Mouse (Mus musculus) hindbrain, embryonic 14.5 days (tissue): ENCODE measurements at regions not wholly inside any gene's neighbourhood (a gene's known extent, or its start where the extent isn't known, plus 50 kb on each side); places are given as distances from the start of the nearest gene placed in this dataset.

Experiments used
- ATAC-seq: fragments of 200-750 bp; cut with Nextera tagmentation; 2 replicates; pipeline ENCODE4 v1.8.0; 2017; ENCODE audit warnings: moderate number of reproducible peaks, mild to moderate bottlenecking, moderate TSS enrichment, moderate library complexity; ENCODE audit not compliant: low FRiP score
- DNase-seq: peaks from one replicate; pipeline ENCODE4 v3.0.0-alpha.2; 2015; ENCODE audit warnings: low spot score
- H3K27ac ChIP-seq: fragments of 300-500 bp; sonication (generic); 2 replicates; pipeline ENCODE4 v1.5.1; 2014; ENCODE audit warnings: mild to moderate bottlenecking, moderate library complexity
- H3K27me3 ChIP-seq: fragments of 300-500 bp; sonication (generic); 2 replicates; pipeline ENCODE4 v1.6.1; 2014; ENCODE audit warnings: mild to moderate bottlenecking, low read length, mixed read lengths; ENCODE audit not compliant: control insufficient read depth, insufficient read depth
- H3K36me3 ChIP-seq: fragments of 300-500 bp; sonication (generic); replicated peaks from 2 replicates; pipeline ENCODE4 v1.6.1; 2014; ENCODE audit not compliant: control insufficient read depth, insufficient read depth
- H3K4me1 ChIP-seq: fragments of 300-500 bp; sonication (generic); replicated peaks from 2 replicates; pipeline ENCODE4 v1.6.1; 2014; ENCODE audit warnings: antibody characterized with exemption, low read length, mixed read lengths; ENCODE audit not compliant: control insufficient read depth, insufficient read depth
- H3K4me2 ChIP-seq: fragments of 300-500 bp; sonication (generic); replicated peaks from 2 replicates; pipeline ENCODE4 v1.6.1; 2014; ENCODE audit warnings: mild to moderate bottlenecking, moderate library complexity
- H3K4me3 ChIP-seq: fragments of 300-500 bp; sonication (generic); replicated peaks from 2 replicates; pipeline ENCODE4 v1.5.1; 2014; ENCODE audit warnings: mild to moderate bottlenecking, low read length
- H3K9ac ChIP-seq: fragments of 300-500 bp; sonication (generic); 2 replicates; pipeline ENCODE4 v1.6.1; 2014
- H3K9me3 ChIP-seq: fragments of 300-500 bp; sonication (generic); 2 replicates; pipeline ENCODE4 v1.6.1; 2016; ENCODE audit warnings: low read length; ENCODE audit not compliant: control insufficient read depth
- WGBS: fragments of 180-500 bp; shearing (Covaris S2); extraction: QIAGEN DNeasy Blood & Tissue Kit; methylation state at CpG from one replicate; pipeline ENCODE4 v1.1.7; 2014; 5-methylcytosine and 5-hydroxymethylcytosine counted together

GRCm38 (mm10) chr8:67318675-67319074 lies 205.0 kb upstream of the Nat3 start:
- DNase-seq: no peak
- H3K9me3 ChIP-seq: no peaks in the 10 kb centered on the region
- H3K27me3 ChIP-seq: no peaks in the 10 kb centered on the region
- H3K4me3 ChIP-seq: no peak overlapping the region
- no peak for ATAC-seq
- no peak overlapping the region for H3K4me2 ChIP-seq
- no peak overlapping the region for H3K9ac ChIP-seq
- 90% methylated on average over 10 of the region's 10 CpGs for WGBS
- no peak overlapping the region for H3K27ac ChIP-seq
- no peaks in the 10 kb centered on the region for H3K36me3 ChIP-seq
- H3K4me1 ChIP-seq: no peaks in the 10 kb centered on the region

GRCm38 (mm10) chr8:67320535-67320934 lies 203.1 kb upstream of the Nat3 start:
- ATAC-seq (peak; percentile 31; the same call in 1 of the 2 replicates), DNase-seq (no peak)
- Histone ChIP-seq H3K36me3 (no peaks in the 10 kb centered on the region), H3K27ac (no peak overlapping the region), H3K27me3 (no peaks in the 10 kb centered on the region), H3K4me2 (no peak overlapping the region), H3K4me3 (no peak overlapping the region), H3K4me1 (no peaks in the 10 kb centered on the region), H3K9me3 (no peaks in the 10 kb centered on the region), H3K9ac (no peak overlapping the region)
- 93% methylated on average over 2 of the region's 2 CpGs for WGBS

GRCm38 (mm10) chr8:67328439-67328838 lies 195.2 kb upstream of the Nat3 start:
- DNase-seq (no peak), ATAC-seq (no peak)
- Histone ChIP-seq H3K9ac (no peak overlapping the region), H3K4me1 (no peaks in the 10 kb centered on the region), H3K4me2 (no peak overlapping the region), H3K4me3 (no peak overlapping the region), H3K36me3 (no peaks in the 10 kb centered on the region), H3K27ac (no peak overlapping the region), H3K27me3 (no peaks in the 10 kb centered on the region), H3K9me3 (no peaks in the 10 kb centered on the region)
- 91% methylated on average over 2 of the region's 2 CpGs for WGBS

GRCm38 (mm10) chr8:67377061-67377460 lies 146.6 kb upstream of the Nat3 start:
- no peak overlapping the region for H3K4me3 ChIP-seq
- no peaks in the 10 kb centered on the region for H3K9me3 ChIP-seq
- H3K27me3 ChIP-seq: no peaks in the 10 kb centered on the region
- ATAC-seq: no peak
- no peak overlapping the region for H3K4me2 ChIP-seq
- H3K9ac ChIP-seq: no peak overlapping the region
- H3K27ac ChIP-seq: no peak overlapping the region
- 92% methylated on average over 1 of the region's 1 CpGs for WGBS
- H3K36me3 ChIP-seq: no peaks in the 10 kb centered on the region
- DNase-seq: no peak
- H3K4me1 ChIP-seq: no peaks in the 10 kb centered on the region

- H3K27me3 ChIP-seq: no peaks in the 10 kb centered on the region
- H3K9ac ChIP-seq: no peak overlapping the region
- peak; percentile 68 for ATAC-seq
- no peak overlapping the region for H3K4me2 ChIP-seq
- no peak overlapping the region for H3K4me3 ChIP-seq
- no peaks in the 10 kb centered on the region for H3K36me3 ChIP-seq
- H3K4me1 ChIP-seq: no peaks in the 10 kb centered on the region
- no peaks in the 10 kb centered on the region for H3K9me3 ChIP-seq
- H3K27ac ChIP-seq: no peak overlapping the region
- DNase-seq: peak; percentile 89
- WGBS: 45% methylated on average over 10 of the region's 10 CpGs
These were observed 117.7 kb upstream of the Nat3 start for GRCm38 (mm10) chr8:67405947-67406346.

GRCm38 (mm10) chr8:67414826-67415225 lies 108.8 kb upstream of the Nat3 start:
- Histone ChIP-seq H3K27me3 (no peaks in the 10 kb centered on the region), H3K9me3 (no peaks in the 10 kb centered on the region), H3K9ac (no peak overlapping the region), H3K4me1 (no peaks in the 10 kb centered on the region), H3K36me3 (no peaks in the 10 kb centered on the region), H3K4me2 (no peak overlapping the region), H3K27ac (no peak overlapping the region), H3K4me3 (no peak overlapping the region)
- ATAC-seq: no peak
- no peak for DNase-seq

GRCm38 (mm10) chr8:67422521-67422920 lies 101.1 kb upstream of the Nat3 start:
- Histone ChIP-seq H3K9ac (no peak overlapping the region), H3K4me1 (no peaks in the 10 kb centered on the region), H3K4me2 (no peak overlapping the region), H3K4me3 (no peak overlapping the region), H3K9me3 (no peaks in the 10 kb centered on the region), H3K36me3 (no peaks in the 10 kb centered on the region), H3K27me3 (no peaks in the 10 kb centered on the region), H3K27ac (no peak overlapping the region)
- no peak for DNase-seq
- ATAC-seq: no peak
- WGBS: 88% methylated on average over 2 of the region's 2 CpGs
